Mouse (Mus musculus) E14TG2a.4 (cell line): ENCODE measurements around the gene Dok3.
A peak's percentile ranks its signal among the peaks of the same experiment; 100 is the strongest.

Experiments
- H3K27me3 ChIP-seq: 2 replicates; pipeline ENCODE4 v1.6.1; 2014; ENCODE audit warnings: low read length, control low read depth; ENCODE audit not compliant: insufficient read depth
- H3K36me3 ChIP-seq: 2 replicates; pipeline ENCODE4 v1.6.1; 2014; ENCODE audit warnings: low read length, control low read depth; ENCODE audit not compliant: insufficient read depth
- H3K4me1 ChIP-seq: replicated peaks from 2 replicates; pipeline ENCODE4 v1.6.1; 2014; ENCODE audit warnings: low read depth, low read length, control low read depth
- H3K4me3 ChIP-seq: replicated peaks from 2 replicates; pipeline ENCODE4 v1.5.1; 2014; ENCODE audit warnings: mild to moderate bottlenecking, low read length
- H3K9me3 ChIP-seq: 2 replicates; pipeline ENCODE4 v1.6.1; 2014; ENCODE audit warnings: low read length, control low read depth
- CTCF ChIP-seq: conservative IDR thresholded peaks from 2 replicates; pipeline ENCODE4 v1.5.1; 2014; ENCODE audit warnings: low read length
- NANOG ChIP-seq: IDR thresholded peaks from 2 replicates; pipeline ENCODE4 v1.6.1; 2014; ENCODE audit warnings: borderline replicate concordance, low read length, mixed read lengths
- POU5F1 ChIP-seq: IDR thresholded peaks from 2 replicates; pipeline ENCODE4 v1.6.1; 2014; ENCODE audit warnings: low read length, borderline replicate concordance

The Dok3 gene

DNA sequence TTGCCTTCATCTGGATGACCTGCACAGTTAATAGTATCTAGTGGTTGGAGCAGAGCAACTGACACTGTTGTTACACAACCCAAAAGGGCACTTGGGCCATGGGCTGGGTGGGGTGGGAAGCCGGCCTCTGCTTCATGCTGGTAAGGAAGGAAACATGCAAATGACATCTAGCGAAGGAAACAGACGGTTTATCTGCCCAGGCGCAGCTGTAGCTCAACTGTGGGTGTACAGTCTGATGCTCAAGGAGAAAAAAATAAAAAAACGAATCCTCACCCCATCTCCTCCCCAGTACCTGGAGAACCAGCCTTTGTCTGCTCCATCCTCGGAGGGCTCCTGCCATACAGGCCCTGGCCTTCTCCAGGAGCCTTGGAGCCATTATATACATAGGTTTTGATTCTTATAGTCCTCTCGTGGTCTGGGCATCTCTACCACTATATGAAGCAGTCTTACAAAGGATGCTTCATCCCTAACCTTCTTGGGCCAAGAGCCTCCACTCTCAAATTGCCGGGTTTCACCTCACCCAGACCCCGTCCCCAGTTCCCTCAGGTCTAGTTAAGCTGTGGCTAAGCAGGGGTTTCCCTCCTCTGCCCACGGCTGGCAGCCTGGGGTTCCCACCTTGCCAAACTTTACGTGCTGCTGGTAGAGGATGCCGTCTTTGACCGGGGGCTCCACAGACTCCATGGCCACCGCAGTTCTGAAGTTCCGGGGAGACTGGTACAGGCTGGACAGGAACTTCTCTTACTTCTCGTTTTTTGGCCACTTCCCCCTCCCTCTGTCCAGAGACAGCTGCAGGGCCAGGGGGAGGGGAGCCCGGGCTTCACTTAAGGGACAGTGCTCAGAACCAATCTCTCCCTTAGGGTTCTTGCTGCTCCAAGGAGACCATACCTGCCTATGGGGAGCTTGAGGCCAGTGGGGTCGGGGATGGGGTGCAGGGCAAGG, 993 bp downstream of the Dok3 start:
- Histone ChIP-seq H3K27me3 (peaks cover 8% of the 10 kb centered on the region), H3K4me1 (peaks cover 46% of the 10 kb centered on the region), H3K4me3 (no peak overlapping the region), H3K9me3 (no peaks in the 10 kb centered on the region), H3K36me3 (peaks cover 43% of the 10 kb centered on the region)
- TF ChIP-seq NANOG: no peak
- TF ChIP-seq CTCF: no peak
- TF ChIP-seq POU5F1: no peak

DNA sequence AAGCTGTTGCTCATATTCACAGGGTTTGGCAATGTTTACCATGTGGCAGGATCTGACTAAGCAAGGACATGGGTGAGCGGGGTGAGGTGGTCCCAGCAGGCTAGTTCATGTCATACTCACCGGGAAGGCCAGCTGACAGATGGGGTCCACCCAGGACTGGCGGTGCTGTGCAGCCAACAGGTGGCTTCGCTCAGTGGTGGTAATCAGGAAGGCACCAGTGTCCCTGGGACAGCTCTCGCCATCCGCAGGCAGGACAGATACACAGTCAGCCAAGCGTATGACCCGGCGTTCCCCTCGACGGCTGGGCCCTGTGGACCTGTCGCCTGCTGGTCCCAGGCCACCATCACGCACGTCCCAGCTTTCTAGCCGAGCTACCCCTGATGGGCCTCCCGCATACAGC, 1.9 kb downstream of the Dok3 start:
- Histone ChIP-seq H3K4me1 (peaks cover 54% of the 10 kb centered on the region), H3K36me3 (peaks cover 34% of the 10 kb centered on the region), H3K4me3 (no peak overlapping the region; the same call in 1 of the 2 replicates), H3K9me3 (no peaks in the 10 kb centered on the region), H3K27me3 (peaks cover 8% of the 10 kb centered on the region)
- TF ChIP-seq POU5F1 (no peak), NANOG (no peak), CTCF (no peak)

DNA sequence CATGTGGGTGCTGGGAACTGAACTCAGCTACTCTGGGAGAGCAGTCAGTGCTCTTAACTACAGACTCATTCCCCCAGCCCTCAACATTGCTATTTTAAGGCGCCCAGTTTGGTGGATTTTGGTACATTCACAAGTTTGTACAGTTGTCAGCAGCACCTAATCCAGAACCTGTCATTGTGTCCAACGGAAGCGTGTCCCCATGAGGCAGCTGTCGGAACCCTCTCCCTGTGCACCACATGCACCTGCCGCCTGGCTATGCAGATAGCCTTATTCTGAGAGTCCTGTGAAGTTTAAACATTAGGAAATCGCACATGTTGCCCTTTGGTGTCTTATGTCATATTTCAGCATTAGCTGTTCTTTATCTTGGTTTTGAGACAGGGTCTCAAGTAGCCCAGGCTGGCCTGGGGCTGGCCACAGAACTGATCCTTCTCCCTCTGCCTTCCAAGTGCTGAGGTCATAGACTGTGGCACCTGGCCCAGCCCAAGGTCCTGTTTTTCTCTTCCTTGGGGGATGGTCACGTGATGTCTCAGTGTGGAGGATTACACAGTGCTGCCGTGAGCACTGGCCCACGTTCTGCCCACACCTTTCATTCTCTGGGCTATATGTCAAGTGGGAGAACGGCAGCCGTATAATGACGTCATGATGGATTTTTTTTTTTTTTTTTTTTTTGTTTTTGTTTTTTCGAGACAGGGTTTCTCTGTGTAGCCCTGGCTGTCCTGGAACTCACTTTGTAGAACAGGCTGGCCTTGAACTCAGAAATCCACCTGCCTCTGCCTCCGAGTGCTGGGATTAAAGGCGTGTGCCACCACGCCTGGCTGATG, 3.2 kb downstream of the Dok3 start:
- Histone ChIP-seq H3K4me1 (peaks cover 54% of the 10 kb centered on the region), H3K36me3 (peaks cover 22% of the 10 kb centered on the region), H3K27me3 (peaks cover 14% of the 10 kb centered on the region), H3K9me3 (no peaks in the 10 kb centered on the region), H3K4me3 (no peak overlapping the region)
- TF ChIP-seq CTCF (no peak), NANOG (no peak), POU5F1 (no peak)

DNA sequence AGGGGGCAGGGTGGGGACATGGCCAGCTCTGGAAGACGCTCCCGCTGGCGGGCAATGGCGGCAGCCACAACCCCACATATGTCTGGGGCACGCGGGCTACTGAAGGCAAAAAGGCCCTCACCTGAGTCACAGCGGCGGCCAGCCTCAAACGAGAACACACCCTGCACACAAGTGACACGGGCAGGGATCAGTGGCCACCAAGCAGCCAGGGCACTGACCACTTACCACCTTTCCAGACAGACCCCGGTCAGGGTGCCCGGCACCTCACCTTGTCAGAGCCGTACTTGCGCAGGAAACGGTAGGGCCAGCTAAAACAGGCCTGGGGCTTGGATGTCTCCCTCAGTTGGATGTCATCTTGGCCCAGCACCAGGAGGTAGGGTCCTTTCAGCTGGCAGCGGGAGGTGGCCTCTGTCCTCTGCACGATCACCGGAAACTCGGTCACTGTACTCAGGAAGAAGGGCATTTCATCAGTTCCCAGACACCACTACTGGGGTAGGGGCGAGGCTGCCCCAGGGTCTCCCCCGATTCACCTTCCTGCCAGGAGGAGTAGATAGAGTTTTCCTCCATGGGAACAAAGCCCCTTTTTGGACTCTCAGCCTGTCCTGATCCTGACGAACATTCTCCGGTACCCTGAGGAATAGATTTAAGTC, 5.0 kb downstream of the Dok3 start:
- Histone ChIP-seq H3K4me1 (peaks cover 44% of the 10 kb centered on the region), H3K4me3 (peak overlapping the region; percentile 74), H3K27me3 (peaks cover 29% of the 10 kb centered on the region), H3K36me3 (peaks cover 3% of the 10 kb centered on the region), H3K9me3 (peaks cover 7% of the 10 kb centered on the region; the same call in 1 of the 2 replicates)
- TF ChIP-seq CTCF (no peak), POU5F1 (no peak), NANOG (no peak)

DNA sequence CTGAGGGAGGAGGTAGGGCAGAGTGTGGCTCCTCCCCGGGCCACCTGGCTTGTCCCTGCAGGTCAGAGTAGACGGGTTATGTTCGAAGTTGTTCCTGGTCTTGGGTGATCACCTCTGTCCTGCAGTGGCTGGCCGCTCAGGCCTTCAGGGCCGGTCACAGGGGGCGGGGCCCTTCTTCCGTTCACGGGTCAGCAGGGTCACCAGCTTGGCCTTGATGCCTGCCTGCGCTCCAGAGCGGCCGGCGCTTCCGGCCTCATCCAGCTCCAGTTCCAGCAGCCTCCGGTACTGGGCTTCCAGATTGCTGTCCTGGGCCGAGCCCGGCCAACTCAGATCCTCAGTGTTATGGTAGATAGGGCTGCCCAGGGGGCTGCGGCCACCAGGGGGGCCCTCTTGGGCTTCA, 5.8 kb downstream of the Dok3 start:
- peaks cover 42% of the 10 kb centered on the region for H3K4me1 ChIP-seq
- no peaks in the 10 kb centered on the region for H3K36me3 ChIP-seq
- TF ChIP-seq CTCF: no peak
- TF ChIP-seq POU5F1: no peak
- TF ChIP-seq NANOG: no peak
- peaks cover 7% of the 10 kb centered on the region; the same call in 1 of the 2 replicates for H3K9me3 ChIP-seq
- H3K27me3 ChIP-seq: peaks cover 29% of the 10 kb centered on the region
- peak overlapping the region; percentile 74 for H3K4me3 ChIP-seq

DNA sequence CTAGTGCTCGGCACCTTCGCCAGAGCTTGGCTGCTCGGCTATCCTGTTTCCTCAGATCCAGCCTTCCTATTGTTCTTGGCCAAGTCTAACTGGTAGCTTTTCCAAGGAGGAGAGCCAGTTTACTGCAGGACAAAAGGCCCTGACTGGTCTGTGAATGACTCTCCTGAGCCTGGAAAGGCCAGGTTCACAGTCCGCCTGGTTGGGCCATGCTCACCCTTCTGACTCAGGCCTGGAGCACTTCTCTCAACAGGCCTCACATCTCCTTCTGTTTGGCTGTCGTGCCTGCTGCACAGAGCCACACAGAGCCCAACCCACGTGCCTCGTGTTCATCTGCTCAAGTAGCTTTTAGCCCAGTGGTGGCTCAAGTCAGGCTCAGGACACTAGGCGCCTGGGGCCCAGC, 6.4 kb downstream of the Dok3 start:
- Histone ChIP-seq H3K4me3 (peak overlapping the region; percentile 74), H3K27me3 (peaks cover 29% of the 10 kb centered on the region), H3K9me3 (peaks cover 7% of the 10 kb centered on the region; the same call in 1 of the 2 replicates), H3K36me3 (no peaks in the 10 kb centered on the region), H3K4me1 (peaks cover 39% of the 10 kb centered on the region)
- no peak for TF ChIP-seq NANOG
- TF ChIP-seq CTCF: no peak
- no peak for TF ChIP-seq POU5F1

DNA sequence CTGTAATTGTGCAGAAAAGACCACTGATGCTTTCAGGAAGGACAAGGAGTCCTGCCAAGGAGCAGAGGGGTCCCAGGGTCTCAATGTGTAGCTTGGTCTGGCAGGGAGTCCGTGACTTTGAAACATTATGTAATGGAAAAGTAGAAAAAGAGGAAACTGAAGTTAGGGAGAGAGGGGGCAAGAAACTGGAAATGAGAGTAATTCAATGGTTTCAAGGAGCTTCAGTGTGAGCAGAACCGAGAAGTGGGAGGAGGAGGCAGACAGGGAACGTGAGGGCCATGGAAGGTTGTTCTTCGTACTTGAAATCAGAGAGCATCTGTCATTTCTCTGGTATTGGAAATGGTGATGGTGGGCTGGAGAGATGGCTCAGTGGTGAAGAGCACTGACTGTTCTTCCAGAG, 9.5 kb downstream of the Dok3 start:
- Histone ChIP-seq H3K4me3 (no peak overlapping the region), H3K9me3 (peaks cover 7% of the 10 kb centered on the region; the same call in 1 of the 2 replicates), H3K36me3 (no peaks in the 10 kb centered on the region), H3K27me3 (peaks cover 36% of the 10 kb centered on the region), H3K4me1 (peaks cover 26% of the 10 kb centered on the region)
- no peak for TF ChIP-seq CTCF
- TF ChIP-seq NANOG: no peak
- TF ChIP-seq POU5F1: no peak

DNA sequence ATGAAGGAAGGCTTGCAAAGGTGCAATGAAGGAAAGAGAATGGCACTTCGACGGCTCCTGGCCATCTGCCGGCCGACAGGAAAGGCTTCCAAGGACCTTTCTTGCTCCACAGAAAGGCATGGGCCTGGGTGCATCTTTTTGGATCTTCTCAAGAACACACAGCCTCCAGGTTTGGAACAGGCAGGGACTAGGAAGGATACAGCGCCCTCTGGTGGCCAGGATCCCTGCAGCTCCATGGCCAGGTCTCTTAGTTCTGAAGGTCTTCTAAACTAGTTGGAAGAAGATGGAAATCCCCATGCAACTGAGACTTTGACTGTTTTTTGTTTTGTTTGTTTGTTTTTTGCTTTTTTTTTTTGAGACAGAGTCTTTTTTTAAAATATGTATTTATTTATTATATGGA, 12.1 kb downstream of the Dok3 start:
- TF ChIP-seq CTCF: peak; percentile 93
- TF ChIP-seq NANOG: no peak
- TF ChIP-seq POU5F1: no peak
- Histone ChIP-seq H3K4me1 (peaks cover 18% of the 10 kb centered on the region), H3K27me3 (peaks cover 44% of the 10 kb centered on the region), H3K36me3 (no peaks in the 10 kb centered on the region), H3K9me3 (peaks cover 7% of the 10 kb centered on the region; the same call in 1 of the 2 replicates), H3K4me3 (no peak overlapping the region)
